Mouse (Mus musculus) spleen, adult 2 months (tissue): ENCODE measurements around the gene Ssmem1. TPM values are rescaled to one million over a fixed set of nuclear protein-coding genes. Genes with fewer than 3 reads are reported as not detected.

Experiments used
- DNase-seq, 2 experiments: peaks; one replicate each; pipeline versions ENCODE4 v3.0.0 to v3.0.0-alpha.2; 2012 to 2021; ENCODE audit warnings: low spot score in 2 of 2, low read depth in 1 of 2
- H3K27ac ChIP-seq: fragments of 200-500 bp; 2 replicates; pipeline ENCODE4 v1.5.1; 2012; ENCODE audit warnings: low read length, inconsistent platforms; ENCODE audit not compliant: insufficient read depth
- H3K27me3 ChIP-seq: fragments of 200-500 bp; 2 replicates; pipeline ENCODE4 v1.6.1; 2012; ENCODE audit warnings: mild to moderate bottlenecking, moderate library complexity, low read length, inconsistent platforms; ENCODE audit not compliant: control insufficient read depth, insufficient read depth
- H3K36me3 ChIP-seq: fragments of 200-500 bp; 2 replicates; pipeline ENCODE4 v1.6.1; 2012; ENCODE audit warnings: mild to moderate bottlenecking, low read length, inconsistent platforms; ENCODE audit not compliant: control insufficient read depth, insufficient read depth
- H3K4me1 ChIP-seq: fragments of 200-500 bp; 2 replicates; pipeline ENCODE4 v1.6.1; 2011; ENCODE audit warnings: inconsistent platforms; ENCODE audit not compliant: control insufficient read depth, insufficient read depth, insufficient read length
- H3K4me3 ChIP-seq: fragments of 200-500 bp; 2 replicates; pipeline ENCODE4 v1.5.1; 2011; ENCODE audit warnings: mild to moderate bottlenecking, inconsistent platforms; ENCODE audit not compliant: insufficient read depth, insufficient read length; ENCODE audit errors: extremely low read depth
- CTCF ChIP-seq: fragments of 200-500 bp; IDR thresholded peaks from 2 replicates; pipeline ENCODE4 v1.5.1; 2011; ENCODE audit warnings: mild to moderate bottlenecking, inconsistent platforms; ENCODE audit not compliant: insufficient read depth, insufficient read length, insufficient replicate concordance; ENCODE audit errors: extremely low read depth
- POLR2A ChIP-seq: fragments of 200-500 bp; IDR thresholded peaks from 2 replicates; pipeline ENCODE4 v1.6.1; 2011; ENCODE audit warnings: low read depth, low read length, inconsistent platforms
- WGBS: fragments of 180-500 bp; shearing (Covaris S2); methylation state at CpG from one replicate; pipeline ENCODE4 v1.1.7; 2018; 5-methylcytosine and 5-hydroxymethylcytosine counted together
- polyA plus RNA-seq: library from polyadenylated mRNA; depleted of rRNA; stranded (reverse); fragments of >200 nt; gene quantifications from 2 replicates; pipeline ENCODE4 v1.2.3, GENCODE M21; 2012

The Ssmem1 gene
- polyA plus RNA-seq, 1 experiment = not detected

GRCm38 (mm10) chr6:30468684-30469083, 41.0 kb upstream of the Ssmem1 start:
- DNase-seq = no peak
- no peak overlapping the region for H3K4me3 ChIP-seq

GRCm38 (mm10) chr6:30469370-30469769, 40.3 kb upstream of the Ssmem1 start:
- H3K4me3 ChIP-seq = no peak overlapping the region
- no peak for TF ChIP-seq CTCF
- TF ChIP-seq POLR2A = no peak
- H3K27ac ChIP-seq = no peak overlapping the region
- H3K36me3 ChIP-seq = no peaks in the 10 kb centered on the region
- no peaks in the 10 kb centered on the region for H3K27me3 ChIP-seq
- 90% methylated on average over 12 of the region's 12 CpGs for WGBS
- no peak for DNase-seq
- no peaks in the 10 kb centered on the region for H3K4me1 ChIP-seq

More at GRCm38 (mm10) chr6:30468684-30469083, 41.0 kb upstream of the Ssmem1 start:
- Histone ChIP-seq H3K27me3 (no peaks in the 10 kb centered on the region), H3K36me3 (no peaks in the 10 kb centered on the region), H3K27ac (no peak overlapping the region), H3K4me1 (no peaks in the 10 kb centered on the region)
- TF ChIP-seq CTCF (no peak), POLR2A (no peak)
- WGBS = 62% methylated on average over 12 of the region's 12 CpGs

- 81% methylated on average over 3 of the region's 3 CpGs for WGBS
- TF ChIP-seq CTCF = no peak
- no peak for TF ChIP-seq POLR2A
- DNase-seq = no peak
- Histone ChIP-seq H3K27ac (no peak overlapping the region), H3K4me1 (no peaks in the 10 kb centered on the region), H3K4me3 (no peak overlapping the region), H3K36me3 (no peaks in the 10 kb centered on the region), H3K27me3 (no peaks in the 10 kb centered on the region)
Observed at GRCm38 (mm10) chr6:30471706-30472105, 37.9 kb upstream of the Ssmem1 start.

- Histone ChIP-seq H3K27me3 (no peaks in the 10 kb centered on the region), H3K36me3 (peaks cover 11% of the 10 kb centered on the region), H3K27ac (no peak overlapping the region), H3K4me3 (no peak overlapping the region), H3K4me1 (no peaks in the 10 kb centered on the region)
- DNase-seq = no peak
- no peak for TF ChIP-seq POLR2A
- 80% methylated on average over 10 of the region's 10 CpGs for WGBS
Observed at GRCm38 (mm10) chr6:30476025-30476765, 33.5 kb upstream of the Ssmem1 start.

- H3K27me3 ChIP-seq = no peaks in the 10 kb centered on the region
- TF ChIP-seq CTCF (no peak), POLR2A (no peak)
- H3K4me3 ChIP-seq = no peak overlapping the region
- no peaks in the 10 kb centered on the region for H3K4me1 ChIP-seq
- H3K27ac ChIP-seq = no peak overlapping the region
- no peak for DNase-seq
- peaks cover 14% of the 10 kb centered on the region for H3K36me3 ChIP-seq
- 94% methylated on average over 8 of the region's 8 CpGs for WGBS
Observed at GRCm38 (mm10) chr6:30477210-30477714, 32.4 kb upstream of the Ssmem1 start.

GRCm38 (mm10) chr6:30477784-30478183, 31.9 kb upstream of the Ssmem1 start:
- TF ChIP-seq CTCF (no peak), POLR2A (no peak)
- no peak for DNase-seq
- no peak overlapping the region for H3K4me3 ChIP-seq
- 88% methylated on average over 6 of the region's 6 CpGs for WGBS
- H3K27ac ChIP-seq = no peak overlapping the region
- H3K4me1 ChIP-seq = no peaks in the 10 kb centered on the region
- H3K36me3 ChIP-seq = peaks cover 18% of the 10 kb centered on the region
- H3K27me3 ChIP-seq = no peaks in the 10 kb centered on the region

- H3K4me3 ChIP-seq = no peak overlapping the region
- WGBS = 96% methylated on average over 3 of the region's 3 CpGs
- TF ChIP-seq POLR2A = no peak
- TF ChIP-seq CTCF = no peak
- no peak overlapping the region for H3K27ac ChIP-seq
- no peak for DNase-seq
- peaks cover 22% of the 10 kb centered on the region for H3K36me3 ChIP-seq
- no peaks in the 10 kb centered on the region for H3K4me1 ChIP-seq
- no peaks in the 10 kb centered on the region for H3K27me3 ChIP-seq
Observed at GRCm38 (mm10) chr6:30479418-30479817, 30.2 kb upstream of the Ssmem1 start.
